Mouse (Mus musculus): ENCODE results near the gene Fam3b. TPM values are rescaled to one million over a fixed set of nuclear protein-coding genes. Genes with fewer than 3 reads are reported as not detected.

The Fam3b gene
- polyA plus RNA-seq, 1 experiment from 2014 or later = not detected

- Histone ChIP-seq H3K27ac (ENCODE audit: low read depth, low read length) (no peak overlapping the region), H3K27me3 (ENCODE audit: control insufficient read depth, insufficient read depth, low read length) (no peaks in the 10 kb centered on the region), H3K9ac (ENCODE audit: low read length) (no peak overlapping the region), H3K4me2 (ENCODE audit: low read depth) (no peak overlapping the region), H3K9me3 (ENCODE audit: control insufficient read depth, low read length) (no peaks in the 10 kb centered on the region), H3K4me1 (ENCODE audit: control insufficient read depth, insufficient read depth, low read length) (no peaks in the 10 kb centered on the region), H3K36me3 (ENCODE audit: control insufficient read depth, insufficient read depth, low read length) (no peaks in the 10 kb centered on the region), H3K4me3 (ENCODE audit: low read depth, low read length) (no peak overlapping the region)
- 90% methylated on average over 3 of the region's 3 CpGs for WGBS
- DNase-seq (ENCODE audit: low spot score) = no peak
- ATAC-seq (ENCODE audit: insufficient read depth, low FRiP score, low TSS enrichment) = no peak
Measured at GRCm38 (mm10) chr16:97475581-97475980, 39.0 kb downstream of the Fam3b start.

GRCm38 (mm10) chr16:97474671-97475070 lies 39.9 kb downstream of the Fam3b start:
- H3K9ac ChIP-seq (ENCODE audit: low read length) = no peak overlapping the region
- H3K9me3 ChIP-seq (ENCODE audit: control insufficient read depth, low read length) = no peaks in the 10 kb centered on the region
- no peak overlapping the region for H3K27ac ChIP-seq (ENCODE audit: low read depth, low read length)
- no peaks in the 10 kb centered on the region for H3K27me3 ChIP-seq (ENCODE audit: control insufficient read depth, insufficient read depth, low read length)
- no peak overlapping the region for H3K4me3 ChIP-seq (ENCODE audit: low read depth, low read length)
- 88% methylated on average over 2 of the region's 2 CpGs for WGBS
- no peak overlapping the region for H3K4me2 ChIP-seq (ENCODE audit: low read depth)
- DNase-seq (ENCODE audit: low spot score) (no peak), ATAC-seq (ENCODE audit: insufficient read depth, low FRiP score, low TSS enrichment) (no peak)
- H3K4me1 ChIP-seq (ENCODE audit: control insufficient read depth, insufficient read depth, low read length) = no peaks in the 10 kb centered on the region
- no peaks in the 10 kb centered on the region for H3K36me3 ChIP-seq (ENCODE audit: control insufficient read depth, insufficient read depth, low read length)

GRCm38 (mm10) chr16:97467993-97468791 lies 46.4 kb downstream of the Fam3b start:
- Histone ChIP-seq H3K4me3 (ENCODE audit: low read depth, low read length) (no peak overlapping the region), H3K27ac (ENCODE audit: low read depth, low read length) (no peak overlapping the region), H3K36me3 (ENCODE audit: control insufficient read depth, insufficient read depth, low read length) (no peaks in the 10 kb centered on the region), H3K4me1 (ENCODE audit: control insufficient read depth, insufficient read depth, low read length) (no peaks in the 10 kb centered on the region), H3K4me2 (ENCODE audit: low read depth) (no peak overlapping the region), H3K9ac (ENCODE audit: low read length) (no peak overlapping the region), H3K27me3 (ENCODE audit: control insufficient read depth, insufficient read depth, low read length) (no peaks in the 10 kb centered on the region), H3K9me3 (ENCODE audit: control insufficient read depth, low read length) (no peaks in the 10 kb centered on the region)
- ATAC-seq (ENCODE audit: insufficient read depth, low FRiP score, low TSS enrichment) = no peak
- no peak for DNase-seq (ENCODE audit: low spot score)
- 76% methylated on average over 4 of the region's 4 CpGs for WGBS

GRCm38 (mm10) chr16:97467472-97467871 lies 47.1 kb downstream of the Fam3b start:
- WGBS = 74% methylated on average over 3 of the region's 3 CpGs
- Histone ChIP-seq H3K27me3 (ENCODE audit: control insufficient read depth, insufficient read depth, low read length) (no peaks in the 10 kb centered on the region), H3K4me3 (ENCODE audit: low read depth, low read length) (no peak overlapping the region), H3K9me3 (ENCODE audit: control insufficient read depth, low read length) (no peaks in the 10 kb centered on the region), H3K4me1 (ENCODE audit: control insufficient read depth, insufficient read depth, low read length) (no peaks in the 10 kb centered on the region), H3K4me2 (ENCODE audit: low read depth) (no peak overlapping the region), H3K9ac (ENCODE audit: low read length) (no peak overlapping the region), H3K36me3 (ENCODE audit: control insufficient read depth, insufficient read depth, low read length) (no peaks in the 10 kb centered on the region), H3K27ac (ENCODE audit: low read depth, low read length) (no peak overlapping the region)
- DNase-seq (ENCODE audit: low spot score) (no peak), ATAC-seq (ENCODE audit: insufficient read depth, low FRiP score, low TSS enrichment) (no peak)

- 52% methylated on average over 4 of the region's 4 CpGs for WGBS
- Histone ChIP-seq H3K9ac (ENCODE audit: low read length) (no peak overlapping the region), H3K27me3 (ENCODE audit: control insufficient read depth, insufficient read depth, low read length) (no peaks in the 10 kb centered on the region), H3K36me3 (ENCODE audit: control insufficient read depth, insufficient read depth, low read length) (no peaks in the 10 kb centered on the region), H3K9me3 (ENCODE audit: control insufficient read depth, low read length) (no peaks in the 10 kb centered on the region), H3K4me2 (ENCODE audit: low read depth) (no peak overlapping the region), H3K4me3 (ENCODE audit: low read depth, low read length) (no peak overlapping the region), H3K27ac (ENCODE audit: low read depth, low read length) (no peak overlapping the region), H3K4me1 (ENCODE audit: control insufficient read depth, insufficient read depth, low read length) (no peaks in the 10 kb centered on the region)
- DNase-seq (ENCODE audit: low spot score) (no peak), ATAC-seq (ENCODE audit: insufficient read depth, low FRiP score, low TSS enrichment) (no peak)
Measured at GRCm38 (mm10) chr16:97466182-97466957, 48.2 kb downstream of the Fam3b start.

- H3K27me3 ChIP-seq (ENCODE audit: control insufficient read depth, insufficient read depth, low read length) = no peaks in the 10 kb centered on the region
- H3K4me2 ChIP-seq (ENCODE audit: low read depth) = no peak within 1 kb of the TSS
- WGBS = 37% methylated on average over 4 of the region's 4 CpGs
- H3K27ac ChIP-seq (ENCODE audit: low read depth, low read length) = no peak within 1 kb of the TSS
- H3K4me1 ChIP-seq (ENCODE audit: control insufficient read depth, insufficient read depth, low read length) = no peaks in the 10 kb centered on the region
- H3K4me3 ChIP-seq (ENCODE audit: low read depth, low read length) = no peak within 1 kb of the TSS
- H3K36me3 ChIP-seq (ENCODE audit: control insufficient read depth, insufficient read depth, low read length) = no peaks in the 10 kb centered on the region
- ATAC-seq (ENCODE audit: insufficient read depth, low FRiP score, low TSS enrichment) (no peak), DNase-seq (ENCODE audit: low spot score) (no peak)
- no peak within 1 kb of the TSS for H3K9ac ChIP-seq (ENCODE audit: low read length)
- no peaks in the 10 kb centered on the region for H3K9me3 ChIP-seq (ENCODE audit: control insufficient read depth, low read length)
Measured at GRCm38 (mm10) chr16:97462481-97463181, 52.0 kb downstream of the Fam3b start, which contains the start of gene Mx1. Gene Mx1 (minus strand): TSS chr16:97462907.

GRCm38 (mm10) chr16:97461271-97461670 lies 53.3 kb downstream of the Fam3b start:
- no peaks in the 10 kb centered on the region for H3K4me1 ChIP-seq (ENCODE audit: control insufficient read depth, insufficient read depth, low read length)
- no peak overlapping the region for H3K27ac ChIP-seq (ENCODE audit: low read depth, low read length)
- no peaks in the 10 kb centered on the region for H3K9me3 ChIP-seq (ENCODE audit: control insufficient read depth, low read length)
- no peaks in the 10 kb centered on the region for H3K27me3 ChIP-seq (ENCODE audit: control insufficient read depth, insufficient read depth, low read length)
- ATAC-seq (ENCODE audit: insufficient read depth, low FRiP score, low TSS enrichment) = no peak
- no peak overlapping the region for H3K4me3 ChIP-seq (ENCODE audit: low read depth, low read length)
- no peak overlapping the region for H3K9ac ChIP-seq (ENCODE audit: low read length)
- 66% methylated on average over 2 of the region's 2 CpGs for WGBS
- no peak for DNase-seq (ENCODE audit: low spot score)
- no peaks in the 10 kb centered on the region for H3K36me3 ChIP-seq (ENCODE audit: control insufficient read depth, insufficient read depth, low read length)
- no peak overlapping the region for H3K4me2 ChIP-seq (ENCODE audit: low read depth)

GRCm38 (mm10) chr16:97459831-97460230 lies 54.8 kb downstream of the Fam3b start:
- H3K4me1 ChIP-seq (ENCODE audit: control insufficient read depth, insufficient read depth, low read length) = no peaks in the 10 kb centered on the region
- H3K27me3 ChIP-seq (ENCODE audit: control insufficient read depth, insufficient read depth, low read length) = no peaks in the 10 kb centered on the region
- H3K27ac ChIP-seq (ENCODE audit: low read depth, low read length) = no peak overlapping the region
- no peak for DNase-seq (ENCODE audit: low spot score)
- ATAC-seq (ENCODE audit: insufficient read depth, low FRiP score, low TSS enrichment) = no peak
- H3K9ac ChIP-seq (ENCODE audit: low read length) = no peak overlapping the region
- no peaks in the 10 kb centered on the region for H3K36me3 ChIP-seq (ENCODE audit: control insufficient read depth, insufficient read depth, low read length)
- H3K9me3 ChIP-seq (ENCODE audit: control insufficient read depth, low read length) = no peaks in the 10 kb centered on the region
- 71% methylated on average over 1 of the region's 1 CpGs for WGBS
- no peak overlapping the region for H3K4me2 ChIP-seq (ENCODE audit: low read depth)
- H3K4me3 ChIP-seq (ENCODE audit: low read depth, low read length) = no peak overlapping the region

Data from neural tube, embryonic 11.5 days (tissue).